Mouse (Mus musculus) embryonic facial prominence, embryonic 11.5 days (tissue): ENCODE results near the gene Ttc9c. TPM values are rescaled to one million over a fixed set of nuclear protein-coding genes. Genes with fewer than 3 reads are reported as not detected.

Experiments
- ATAC-seq: fragments of 200-750 bp; cut with Nextera tagmentation; replicated peaks from 2 replicates; pipeline ENCODE4 v1.8.0; 2017; ENCODE audit warnings: low read depth; ENCODE audit not compliant: insufficient number of reproducible peaks, low FRiP score, low TSS enrichment
- DNase-seq: peaks from one replicate; pipeline ENCODE4 v3.0.0-alpha.2; 2015; ENCODE audit warnings: low spot score
- H3K27ac ChIP-seq: fragments of 300-500 bp; sonication (generic); replicated peaks from 2 replicates; pipeline ENCODE4 v1.5.1; 2014; ENCODE audit warnings: mild to moderate bottlenecking, low read depth, low read length, control low read depth
- H3K27me3 ChIP-seq: fragments of 300-500 bp; sonication (generic); 2 replicates; pipeline ENCODE4 v1.6.1; 2014; ENCODE audit warnings: mild to moderate bottlenecking, low read length, moderate library complexity, mixed read lengths; ENCODE audit not compliant: control insufficient read depth, insufficient read depth
- H3K36me3 ChIP-seq: fragments of 300-500 bp; sonication (generic); replicated peaks from 2 replicates; pipeline ENCODE4 v1.6.1; 2014; ENCODE audit warnings: low read depth, mild to moderate bottlenecking, low read length, moderate library complexity, mixed read lengths; ENCODE audit not compliant: control insufficient read depth, insufficient read depth
- H3K4me1 ChIP-seq: fragments of 300-500 bp; sonication (generic); 2 replicates; pipeline ENCODE4 v1.6.1; 2014; ENCODE audit warnings: low read length, mixed read lengths; ENCODE audit not compliant: control insufficient read depth, insufficient read depth
- H3K4me2 ChIP-seq: fragments of 300-500 bp; sonication (generic); 2 replicates; pipeline ENCODE4 v1.6.1; 2014; ENCODE audit warnings: low read depth, mild to moderate bottlenecking, control low read depth, low read length, moderate library complexity
- H3K4me3 ChIP-seq: fragments of 300-500 bp; sonication (generic); 2 replicates; pipeline ENCODE4 v1.5.1; 2014; ENCODE audit warnings: low read depth, low read length, control low read depth
- H3K9ac ChIP-seq: fragments of 300-500 bp; sonication (generic); replicated peaks from 2 replicates; pipeline ENCODE4 v1.6.1; 2014; ENCODE audit warnings: mild to moderate bottlenecking, control low read depth, low read length
- H3K9me3 ChIP-seq: fragments of 300-500 bp; sonication (generic); replicated peaks from 2 replicates; pipeline ENCODE4 v1.6.1; 2016; ENCODE audit warnings: mild to moderate bottlenecking, low read length, inconsistent platforms, mixed read lengths; ENCODE audit not compliant: control insufficient read depth
- WGBS: fragments of 180-500 bp; shearing (Covaris S2); extraction: QIAGEN DNeasy Blood & Tissue Kit; methylation state at CpG from one replicate; pipeline ENCODE4 v1.1.7; 2014; 5-methylcytosine and 5-hydroxymethylcytosine counted together
- polyA plus RNA-seq: library from polyadenylated mRNA; unstranded; fragments of >200 nt; fragmentation: Nextera tagmentation; extraction: Ambion mirVana; gene quantifications from 2 replicates; pipeline ENCODE4 v1.2.1, GENCODE M21; 2014

The Ttc9c gene
- polyA plus RNA-seq, 1 experiment from 2014 or later, result 68.7 TPM

GRCm38 (mm10) chr19:8788521-8788920 is 30.6 kb downstream of the Ttc9c start:
- DNase-seq, result peak; percentile 31
- no peak overlapping the region for H3K27ac ChIP-seq
- 21% methylated on average over 3 of the region's 3 CpGs for WGBS
- no peak for ATAC-seq
- H3K9ac ChIP-seq, result peak overlapping the region; percentile 22; the same call in 1 of the 2 replicates
- no peaks in the 10 kb centered on the region for H3K9me3 ChIP-seq
- peaks cover 4% of the 10 kb centered on the region for H3K36me3 ChIP-seq
- no peaks in the 10 kb centered on the region for H3K27me3 ChIP-seq
- no peak overlapping the region for H3K4me2 ChIP-seq
- H3K4me1 ChIP-seq, result no peaks in the 10 kb centered on the region
- H3K4me3 ChIP-seq, result no peak overlapping the region

- Histone ChIP-seq H3K27me3 (no peaks in the 10 kb centered on the region), H3K4me2 (peak within 1 kb of the TSS; percentile 57), H3K4me3 (peak within 1 kb of the TSS; percentile 74), H3K9ac (peak within 1 kb of the TSS; percentile 63), H3K36me3 (peaks cover 2% of the 10 kb centered on the region; the same call in 1 of the 2 replicates), H3K4me1 (no peaks in the 10 kb centered on the region), H3K27ac (peak within 1 kb of the TSS; percentile 59; the same call in 1 of the 2 replicates), H3K9me3 (no peaks in the 10 kb centered on the region)
- DNase-seq (peak; percentile 97), ATAC-seq (peak; percentile 98)
- under 1% methylated on average over 32 of the region's 32 CpGs for WGBS
Measured at GRCm38 (mm10) chr19:8786008-8786781, 32.9 kb downstream of the Ttc9c start, which contains the start of gene Taf6l. Gene Taf6l (minus strand): TSS chr19:8786417.

DNA sequence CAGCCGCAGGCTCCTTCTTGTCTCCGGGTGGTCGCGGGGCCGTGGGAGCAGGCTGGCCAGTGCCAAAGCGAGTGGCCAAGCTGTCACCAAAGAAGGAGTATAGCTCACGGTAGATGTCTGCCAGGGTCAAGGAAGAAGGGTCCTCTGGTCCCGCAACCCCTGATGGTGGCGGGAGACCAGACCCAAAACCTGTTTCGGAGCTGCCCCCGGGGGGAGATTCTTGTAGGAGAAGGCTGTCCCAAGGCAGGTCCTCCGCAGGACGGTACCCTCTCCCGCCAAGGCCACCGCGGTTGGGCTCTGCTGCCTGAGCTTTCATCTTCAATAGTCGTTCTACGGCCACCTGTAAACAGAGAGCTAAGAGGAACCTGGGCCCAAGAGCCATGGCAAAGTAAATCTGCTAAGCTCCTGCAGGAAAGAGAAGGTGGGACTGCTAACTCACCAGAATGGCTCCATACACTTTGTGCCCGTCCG is 44.1 kb downstream of the Ttc9c start:
- H3K9ac ChIP-seq, result peak overlapping the region; percentile 96
- peak overlapping the region; percentile 99 for H3K4me2 ChIP-seq
- H3K36me3 ChIP-seq, result no peaks in the 10 kb centered on the region; the same call in 1 of the 2 replicates
- WGBS, result 7% methylated on average over 20 of the region's 20 CpGs
- DNase-seq (no peak), ATAC-seq (peak; percentile 22)
- no peaks in the 10 kb centered on the region for H3K9me3 ChIP-seq
- H3K27me3 ChIP-seq, result no peaks in the 10 kb centered on the region
- peak overlapping the region; percentile 94 for H3K27ac ChIP-seq
- H3K4me1 ChIP-seq, result no peaks in the 10 kb centered on the region; the same call in 1 of the 2 replicates
- H3K4me3 ChIP-seq, result peak overlapping the region; percentile 74

- H3K4me1 ChIP-seq, result no peaks in the 10 kb centered on the region; the same call in 1 of the 2 replicates
- H3K4me3 ChIP-seq, result peak within 1 kb of the TSS; percentile 74
- peak within 1 kb of the TSS; percentile 99 for H3K4me2 ChIP-seq
- H3K36me3 ChIP-seq, result peaks cover under 1% of the 10 kb centered on the region; the same call in 1 of the 2 replicates
- H3K27ac ChIP-seq, result peak within 1 kb of the TSS; percentile 94
- H3K27me3 ChIP-seq, result no peaks in the 10 kb centered on the region
- no peaks in the 10 kb centered on the region for H3K9me3 ChIP-seq
- under 1% methylated on average over 64 of the region's 68 CpGs for WGBS
- DNase-seq (peak; percentile 96), ATAC-seq (peak; percentile 85)
- peak within 1 kb of the TSS; percentile 96 for H3K9ac ChIP-seq
Measured at GRCm38 (mm10) chr19:8774086-8774835, 44.9 kb downstream of the Ttc9c start, which contains the start of gene Tmem179b. Gene Tmem179b (minus strand): TSS chr19:8774467.

- peaks cover 4% of the 10 kb centered on the region; the same call in 1 of the 2 replicates for H3K36me3 ChIP-seq
- H3K27me3 ChIP-seq, result no peaks in the 10 kb centered on the region
- peak overlapping the region; percentile 74 for H3K4me3 ChIP-seq
- no peak for DNase-seq
- peak overlapping the region; percentile 99 for H3K4me2 ChIP-seq
- H3K9me3 ChIP-seq, result no peaks in the 10 kb centered on the region
- H3K27ac ChIP-seq, result no peak overlapping the region
- WGBS, result 66% methylated on average over 6 of the region's 6 CpGs
- no peak for ATAC-seq
- no peaks in the 10 kb centered on the region; the same call in 1 of the 2 replicates for H3K4me1 ChIP-seq
- peak overlapping the region; percentile 29; the same call in 1 of the 2 replicates for H3K9ac ChIP-seq
Measured at GRCm38 (mm10) chr19:8773409-8773808, 45.7 kb downstream of the Ttc9c start.

DNA sequence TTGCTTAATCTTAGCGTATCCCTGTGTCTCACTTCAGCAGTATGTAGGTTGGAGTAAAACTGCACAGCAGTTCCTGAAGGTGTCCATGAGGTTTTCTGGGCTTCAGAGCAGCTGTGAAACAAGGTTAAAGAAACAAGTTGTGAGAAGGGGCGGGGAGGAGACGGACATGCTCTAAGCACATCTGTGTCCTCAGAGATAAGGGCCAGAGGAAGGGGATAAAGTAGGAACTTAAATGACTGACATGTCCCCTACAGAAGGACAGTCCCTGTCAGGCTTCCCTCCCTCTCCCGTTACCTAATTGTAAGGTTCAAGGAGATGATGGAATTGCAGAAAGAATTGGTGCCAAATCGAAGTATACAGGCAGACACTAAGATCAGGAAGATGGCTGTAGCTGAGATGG is 46.1 kb downstream of the Ttc9c start:
- DNase-seq, result no peak
- Histone ChIP-seq H3K4me1 (no peaks in the 10 kb centered on the region; the same call in 1 of the 2 replicates), H3K9me3 (no peaks in the 10 kb centered on the region), H3K27me3 (no peaks in the 10 kb centered on the region), H3K4me2 (no peak overlapping the region; the same call in 1 of the 2 replicates), H3K4me3 (no peak overlapping the region), H3K36me3 (peaks cover 4% of the 10 kb centered on the region; the same call in 1 of the 2 replicates), H3K9ac (no peak overlapping the region; the same call in 1 of the 2 replicates), H3K27ac (no peak overlapping the region)
- 89% methylated on average over 5 of the region's 5 CpGs for WGBS
- ATAC-seq, result no peak

DNA sequence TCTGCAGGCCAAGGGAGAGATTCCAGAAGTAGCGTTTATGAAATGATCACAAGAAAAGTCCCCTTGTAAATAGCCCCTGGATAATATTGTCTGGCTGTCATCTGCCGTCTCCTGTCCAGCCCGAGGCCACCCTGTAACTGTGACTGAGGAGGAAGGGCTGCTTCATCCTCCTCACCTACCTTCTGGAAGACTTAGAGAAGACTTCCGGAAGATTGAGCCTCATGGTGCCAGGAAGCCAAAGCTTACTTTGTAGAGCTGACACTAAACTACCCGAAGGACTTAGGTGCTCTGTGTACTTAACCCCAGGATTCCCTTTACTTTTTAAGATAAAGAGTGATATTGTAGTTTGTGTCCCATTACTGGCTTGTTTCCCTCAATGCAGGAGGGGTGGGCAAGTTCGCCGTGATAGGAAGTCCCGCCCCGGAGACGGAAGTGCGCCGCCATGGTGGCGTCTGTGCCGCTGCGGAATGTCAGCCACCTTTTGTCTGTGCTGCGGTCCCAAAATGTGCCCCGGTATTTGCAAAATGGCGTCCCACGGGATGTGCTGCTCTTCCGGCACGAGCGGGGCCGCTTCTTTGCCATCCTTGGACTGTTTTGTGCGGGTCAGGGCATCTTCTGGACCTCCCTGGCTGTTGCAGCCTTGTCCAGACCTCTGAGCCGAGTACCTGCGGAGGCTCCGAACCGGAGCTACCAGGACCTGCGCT is 48.4 kb downstream of the Ttc9c start, which contains the start of gene Tmem223:
Gene Tmem223, plus strand, starts transcription at position 430 of the 704 bp plus-strand sequence.
- WGBS, result 19% methylated on average over 29 of the region's 29 CpGs
- Histone ChIP-seq H3K27me3 (no peaks in the 10 kb centered on the region), H3K36me3 (peaks cover 15% of the 10 kb centered on the region), H3K4me2 (peak within 1 kb of the TSS; percentile 56), H3K4me3 (peak within 1 kb of the TSS; percentile 74), H3K4me1 (no peaks in the 10 kb centered on the region; the same call in 1 of the 2 replicates), H3K9ac (peak within 1 kb of the TSS; percentile 96), H3K9me3 (no peaks in the 10 kb centered on the region), H3K27ac (peak within 1 kb of the TSS; percentile 75)
- no peak for ATAC-seq
- peak; percentile 80 for DNase-seq
